Mouse (Mus musculus): ENCODE measurements around the gene Sap30. TPM values are rescaled to one million over a fixed set of nuclear protein-coding genes. Genes with fewer than 3 reads are reported as not detected.
"Not testable (repeated sequence)": the region's sequence is repeated elsewhere in the genome, so short reads cannot be mapped to it uniquely, and the experiment has no call there.

The Sap30 gene
- 10 to 100 TPM; 33.6 to 35.9 TPM for total RNA-seq (2021)
- long read RNA-seq, experiment 1, transcript Sap30-201 (4 exons, 1,178 nt) = major isoform, 41 of 45 reads
- long read RNA-seq, experiment 1, partial matches to known transcripts = 3 of 45 reads
- long read RNA-seq, experiment 1, other reads (novel, unspliced or antisense) = 1 of 45 reads
- long read RNA-seq, experiment 2, transcript Sap30-201 (4 exons, 1,178 nt) = major isoform, 50 of 51 reads
- long read RNA-seq, experiment 2, partial matches to known transcripts = 1 of 51 reads
- long read RNA-seq, experiment 2, other reads (novel, unspliced or antisense) = 0 of 51 reads

- peak; percentile 97 for DNase-seq
Observed at GRCm38 (mm10) chr8:57487441-57488155, at the start of gene Sap30. TSS of gene Sap30 (minus strand) at chr8:57487860.

GRCm38 (mm10) chr8:57536167-57536566 is 48.5 kb upstream of the Sap30 start:
- DNase-seq = no peak

GRCm38 (mm10) chr8:57534495-57534894 is 46.8 kb upstream of the Sap30 start:
- DNase-seq = no peak

- DNase-seq = no peak
Observed at GRCm38 (mm10) chr8:57533106-57533505, 45.4 kb upstream of the Sap30 start.

- DNase-seq = no peak
Observed at GRCm38 (mm10) chr8:57532223-57532622, 44.6 kb upstream of the Sap30 start.

- DNase-seq = peak; percentile 79
Observed at GRCm38 (mm10) chr8:57530666-57531349, 43.1 kb upstream of the Sap30 start.

- no peak for DNase-seq
Observed at GRCm38 (mm10) chr8:57530238-57530637, 42.6 kb upstream of the Sap30 start.

- no peak for DNase-seq
Observed at GRCm38 (mm10) chr8:57528036-57528435, 40.4 kb upstream of the Sap30 start.

- DNase-seq = no peak
Observed at GRCm38 (mm10) chr8:57520186-57520786, 32.6 kb upstream of the Sap30 start.

GRCm38 (mm10) chr8:57517723-57518122 is 30.1 kb upstream of the Sap30 start:
- DNase-seq = no peak

- DNase-seq = not testable (repeated sequence)
Observed at GRCm38 (mm10) chr8:57516685-57517084, 29.0 kb upstream of the Sap30 start.

- not testable (repeated sequence) for DNase-seq
Observed at GRCm38 (mm10) chr8:57513178-57513661, 25.6 kb upstream of the Sap30 start.

- DNase-seq = peak; percentile 52
Observed at GRCm38 (mm10) chr8:57512141-57513056, 24.7 kb upstream of the Sap30 start.

GRCm38 (mm10) chr8:57511316-57512118 is 23.9 kb upstream of the Sap30 start, which contains the start of gene Hmgb2:
TSS of gene Hmgb2 (plus strand) at chr8:57511907.
- DNase-seq = peak; percentile 99

GRCm38 (mm10) chr8:57510791-57511315 is 23.2 kb upstream of the Sap30 start:
- DNase-seq = no peak

GRCm38 (mm10) chr8:57508657-57509056 is 21.0 kb upstream of the Sap30 start:
- DNase-seq = no peak

GRCm38 (mm10) chr8:57507556-57508063 is 19.9 kb upstream of the Sap30 start:
- DNase-seq = no peak

- not testable (repeated sequence) for DNase-seq
Observed at GRCm38 (mm10) chr8:57505500-57505899, 17.8 kb upstream of the Sap30 start.

- DNase-seq = peak; percentile 59
Observed at GRCm38 (mm10) chr8:57503641-57504040, 16.0 kb upstream of the Sap30 start.
